Mouse (Mus musculus) embryonic facial prominence, embryonic 14.5 days (tissue): ENCODE measurements around the gene Dennd5b. TPM values are rescaled to one million over a fixed set of nuclear protein-coding genes. Genes with fewer than 3 reads are reported as not detected.
A peak's percentile ranks its signal among the peaks of the same experiment; 100 is the strongest.

Experiments
- ATAC-seq: fragments of 200-750 bp; cut with Nextera tagmentation; 2 replicates; pipeline ENCODE4 v1.8.0; 2017; ENCODE audit warnings: low read depth, moderate number of reproducible peaks, moderate TSS enrichment
- DNase-seq: peaks from one replicate; pipeline ENCODE4 v3.0.0-alpha.2; 2015; ENCODE audit warnings: low spot score
- H3K27ac ChIP-seq: fragments of 300-500 bp; sonication (generic); replicated peaks from 2 replicates; pipeline ENCODE4 v1.5.1; 2014; ENCODE audit warnings: low read depth, mild to moderate bottlenecking, low read length, moderate library complexity
- H3K27me3 ChIP-seq: fragments of 300-500 bp; sonication (generic); replicated peaks from 2 replicates; pipeline ENCODE4 v1.6.1; 2014; ENCODE audit warnings: low read length; ENCODE audit not compliant: control insufficient read depth, insufficient read depth
- H3K36me3 ChIP-seq: fragments of 300-500 bp; sonication (generic); 2 replicates; pipeline ENCODE4 v1.6.1; 2014; ENCODE audit warnings: low read length, mixed read lengths; ENCODE audit not compliant: control insufficient read depth, insufficient read depth
- H3K4me1 ChIP-seq: fragments of 300-500 bp; sonication (generic); 2 replicates; pipeline ENCODE4 v1.6.1; 2014; ENCODE audit warnings: antibody characterized with exemption, low read length; ENCODE audit not compliant: control insufficient read depth, insufficient read depth
- H3K4me2 ChIP-seq: fragments of 300-500 bp; sonication (generic); 2 replicates; pipeline ENCODE4 v1.6.1; 2014; ENCODE audit warnings: low read depth, mild to moderate bottlenecking, low read length, moderate library complexity, mixed read lengths
- H3K4me3 ChIP-seq: fragments of 300-500 bp; sonication (generic); 2 replicates; pipeline ENCODE4 v1.5.1; 2014; ENCODE audit warnings: low read depth, mild to moderate bottlenecking, low read length
- H3K9ac ChIP-seq: fragments of 300-500 bp; sonication (generic); 2 replicates; pipeline ENCODE4 v1.6.1; 2014; ENCODE audit warnings: low read depth, mild to moderate bottlenecking, low read length, moderate library complexity, mixed read lengths
- H3K9me3 ChIP-seq: fragments of 300-500 bp; sonication (generic); 2 replicates; pipeline ENCODE4 v1.6.1; 2016; ENCODE audit warnings: low read length; ENCODE audit not compliant: control insufficient read depth
- WGBS: fragments of 180-500 bp; shearing (Covaris S2); extraction: QIAGEN DNeasy Blood & Tissue Kit; methylation state at CpG from one replicate; pipeline ENCODE4 v1.1.7; 2014; 5-methylcytosine and 5-hydroxymethylcytosine counted together
- polyA plus RNA-seq: library from polyadenylated mRNA; unstranded; fragments of >200 nt; fragmentation: Nextera tagmentation; extraction: Ambion mirVana; gene quantifications from 2 replicates; pipeline ENCODE4 v1.2.1, GENCODE M21; 2014

The Dennd5b gene
- polyA plus RNA-seq, 1 experiment from 2014 or later = 4.8 TPM

DNA sequence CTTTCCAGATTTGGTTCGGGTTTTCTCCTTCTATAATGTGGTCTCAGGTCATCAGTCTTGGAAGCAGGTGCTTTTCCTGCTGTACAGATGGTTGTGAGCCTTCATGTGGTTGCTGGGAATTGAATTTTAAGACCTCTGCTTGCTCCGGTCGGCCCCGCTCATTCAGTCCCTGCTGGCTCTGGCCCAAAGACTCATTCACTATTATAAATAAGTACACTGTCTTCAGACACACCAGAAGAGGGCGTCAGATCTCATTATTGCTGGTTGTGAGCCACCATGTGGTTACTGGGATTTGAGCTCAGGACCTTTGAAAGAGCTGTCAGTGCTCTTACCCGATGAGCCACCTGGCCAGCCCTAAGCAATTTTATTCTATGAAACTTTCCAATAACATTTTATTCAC is 6.1 kb downstream of the Dennd5b start:
- H3K9me3 ChIP-seq = no peaks in the 10 kb centered on the region
- no peaks in the 10 kb centered on the region for H3K36me3 ChIP-seq
- no peak overlapping the region for H3K9ac ChIP-seq
- H3K4me2 ChIP-seq = no peak overlapping the region
- H3K27ac ChIP-seq = no peak overlapping the region
- H3K27me3 ChIP-seq = no peaks in the 10 kb centered on the region
- H3K4me1 ChIP-seq = peaks cover 3% of the 10 kb centered on the region; the same call in 1 of the 2 replicates
- DNase-seq = no peak
- WGBS = 69% methylated on average over 6 of the region's 6 CpGs
- ATAC-seq = no peak
- no peak overlapping the region for H3K4me3 ChIP-seq

DNA sequence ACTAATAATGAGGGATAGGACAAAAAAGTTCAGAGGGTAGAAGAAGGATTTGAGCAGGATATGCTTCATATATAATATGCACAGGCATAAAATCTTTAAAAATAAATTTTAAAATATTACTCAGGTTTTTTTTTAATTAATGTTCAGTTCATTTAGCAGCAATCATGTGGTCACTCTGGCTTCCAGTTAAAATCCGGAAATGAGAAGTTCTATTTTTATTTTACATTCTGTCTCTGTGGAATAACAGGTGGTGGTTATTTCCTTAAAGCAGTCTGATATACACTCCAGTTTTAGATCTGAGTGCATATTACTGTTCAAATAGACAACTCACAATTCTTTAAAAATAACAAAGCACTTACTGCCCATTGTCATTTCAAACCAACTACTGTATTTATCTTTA is 6.9 kb downstream of the Dennd5b start:
- no peak overlapping the region for H3K4me3 ChIP-seq
- no peaks in the 10 kb centered on the region for H3K9me3 ChIP-seq
- H3K27ac ChIP-seq = no peak overlapping the region
- H3K27me3 ChIP-seq = no peaks in the 10 kb centered on the region
- DNase-seq (no peak), ATAC-seq (no peak)
- WGBS = 65% methylated on average over 1 of the region's 1 CpGs
- no peak overlapping the region for H3K9ac ChIP-seq
- H3K36me3 ChIP-seq = no peaks in the 10 kb centered on the region
- H3K4me1 ChIP-seq = peaks cover 3% of the 10 kb centered on the region; the same call in 1 of the 2 replicates
- H3K4me2 ChIP-seq = no peak overlapping the region

GRCm38 (mm10) chr6:149093465-149093864 is 8.0 kb downstream of the Dennd5b start:
- DNase-seq (peak; percentile 40), ATAC-seq (no peak)
- H3K27ac ChIP-seq = no peak overlapping the region

GRCm38 (mm10) chr6:149092406-149092805 is 9.1 kb downstream of the Dennd5b start:
- Histone ChIP-seq H3K9ac (no peak overlapping the region), H3K36me3 (no peaks in the 10 kb centered on the region), H3K9me3 (no peaks in the 10 kb centered on the region), H3K4me1 (peaks cover 3% of the 10 kb centered on the region; the same call in 1 of the 2 replicates), H3K4me2 (no peak overlapping the region), H3K4me3 (no peak overlapping the region), H3K27me3 (no peaks in the 10 kb centered on the region), H3K27ac (no peak overlapping the region)
- 94% methylated on average over 6 of the region's 6 CpGs for WGBS
- ATAC-seq (no peak), DNase-seq (no peak)

More at GRCm38 (mm10) chr6:149093465-149093864, 8.0 kb downstream of the Dennd5b start:
- H3K4me3 ChIP-seq = no peak overlapping the region
- H3K9ac ChIP-seq = no peak overlapping the region
- 20% methylated on average over 5 of the region's 5 CpGs for WGBS
- H3K4me1 ChIP-seq = peaks cover 3% of the 10 kb centered on the region; the same call in 1 of the 2 replicates
- H3K9me3 ChIP-seq = no peaks in the 10 kb centered on the region
- no peak overlapping the region for H3K4me2 ChIP-seq
- H3K36me3 ChIP-seq = no peaks in the 10 kb centered on the region
- no peaks in the 10 kb centered on the region for H3K27me3 ChIP-seq

DNA sequence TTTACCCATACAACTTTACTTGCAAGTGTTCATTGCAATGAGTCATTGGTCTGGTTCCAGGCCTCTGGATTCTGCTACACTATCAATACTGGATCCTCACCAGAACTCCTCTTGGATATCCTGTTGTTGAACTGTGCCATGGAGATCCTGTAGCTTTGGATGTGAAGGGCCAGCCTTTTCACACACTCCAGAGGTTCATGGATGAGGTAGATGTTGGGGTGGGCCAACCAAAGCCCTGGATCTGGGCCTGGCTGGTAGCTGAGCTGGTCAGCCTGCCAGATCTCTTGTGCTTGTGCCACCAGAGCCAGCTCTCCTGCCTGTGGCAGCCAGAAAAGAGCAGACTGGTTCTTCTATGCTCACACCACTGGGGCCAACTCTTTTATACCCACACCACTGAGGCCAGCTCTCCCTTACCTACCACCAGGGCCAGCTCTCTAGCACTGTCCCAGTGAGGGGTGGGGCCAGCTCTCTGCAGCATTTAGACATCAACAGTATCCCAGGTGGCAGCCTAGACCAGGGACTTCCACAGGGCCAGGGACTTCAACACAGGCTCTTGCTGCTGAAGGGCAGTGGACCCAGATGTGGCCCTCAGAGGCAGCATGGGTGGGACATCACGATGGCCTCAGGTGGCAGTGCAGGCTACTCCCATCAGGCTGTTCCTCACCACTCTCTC is 24.2 kb downstream of the Dennd5b start:
- Histone ChIP-seq H3K4me1 (peaks cover 9% of the 10 kb centered on the region; the same call in 1 of the 2 replicates), H3K9ac (no peak overlapping the region), H3K27me3 (no peaks in the 10 kb centered on the region), H3K36me3 (0 out of 2 replicates have a peak, but pooled peaks cover 2% of the 10 kb centered on the region), H3K4me3 (no peak overlapping the region), H3K27ac (no peak overlapping the region), H3K4me2 (no peak overlapping the region), H3K9me3 (no peaks in the 10 kb centered on the region)
- 91% methylated on average over 1 of the region's 1 CpGs for WGBS
- ATAC-seq (0 out of 2 replicates have a peak, but pooled peaks have one; percentile 37), DNase-seq (no peak)

DNA sequence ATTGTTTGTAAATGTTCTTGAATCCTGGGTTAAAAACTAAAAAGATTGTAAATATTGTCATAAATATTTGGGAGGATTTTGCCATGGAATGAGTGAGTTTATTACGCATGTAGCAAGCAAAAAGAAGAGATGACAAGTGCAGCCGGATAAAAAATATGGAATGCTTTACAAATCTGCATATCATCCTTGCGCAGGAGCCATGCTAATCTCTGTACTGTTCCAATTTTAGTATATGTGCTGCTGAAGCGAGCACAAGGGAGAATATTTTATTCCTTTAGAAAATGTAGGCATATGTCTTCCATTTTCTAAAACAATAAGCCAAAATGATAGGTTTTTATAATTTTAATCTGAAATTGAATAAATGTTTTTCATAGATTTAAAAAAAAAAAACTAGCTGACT is 27.6 kb downstream of the Dennd5b start:
- no peaks in the 10 kb centered on the region for H3K27me3 ChIP-seq
- H3K9me3 ChIP-seq = no peaks in the 10 kb centered on the region
- H3K4me3 ChIP-seq = no peak overlapping the region
- H3K4me2 ChIP-seq = no peak overlapping the region
- peaks cover 9% of the 10 kb centered on the region; the same call in 1 of the 2 replicates for H3K4me1 ChIP-seq
- no peak overlapping the region for H3K9ac ChIP-seq
- no peak for ATAC-seq
- WGBS = 87% methylated on average over 4 of the region's 4 CpGs
- no peak for DNase-seq
- H3K27ac ChIP-seq = no peak overlapping the region
- 0 out of 2 replicates have a peak, but pooled peaks cover 2% of the 10 kb centered on the region for H3K36me3 ChIP-seq

DNA sequence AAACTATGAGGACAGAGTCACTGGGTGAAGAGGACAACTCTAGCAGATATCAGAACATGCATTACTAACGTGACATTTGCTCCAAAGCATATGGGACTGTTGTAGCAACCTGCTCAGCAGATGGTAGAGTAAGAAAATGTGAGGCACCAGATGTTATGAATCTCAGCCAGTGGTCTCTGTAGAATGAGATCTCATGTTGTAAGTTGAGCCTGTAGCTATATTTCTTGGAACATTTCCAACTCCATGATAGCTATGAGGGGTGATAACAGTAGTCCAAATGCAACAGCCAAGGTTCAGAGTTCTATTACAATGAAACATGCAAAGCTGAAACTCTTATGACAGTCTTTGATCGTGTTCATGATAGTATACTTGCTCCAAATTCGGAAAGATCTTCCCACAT is 28.6 kb downstream of the Dennd5b start:
- ATAC-seq (no peak), DNase-seq (peak; percentile 62)
- no peak overlapping the region for H3K27ac ChIP-seq
- no peak overlapping the region for H3K4me3 ChIP-seq
- 58% methylated on average over 3 of the region's 3 CpGs for WGBS
- H3K4me1 ChIP-seq = peaks cover 9% of the 10 kb centered on the region; the same call in 1 of the 2 replicates
- H3K4me2 ChIP-seq = no peak overlapping the region
- H3K9ac ChIP-seq = no peak overlapping the region
- no peaks in the 10 kb centered on the region for H3K27me3 ChIP-seq
- no peaks in the 10 kb centered on the region for H3K9me3 ChIP-seq
- 0 out of 2 replicates have a peak, but pooled peaks cover 2% of the 10 kb centered on the region for H3K36me3 ChIP-seq

GRCm38 (mm10) chr6:149070592-149071124 is 30.8 kb downstream of the Dennd5b start:
- ATAC-seq (no peak), DNase-seq (no peak)
- Histone ChIP-seq H3K27me3 (no peaks in the 10 kb centered on the region), H3K9ac (no peak overlapping the region), H3K4me3 (no peak overlapping the region), H3K9me3 (no peaks in the 10 kb centered on the region), H3K4me2 (no peak overlapping the region), H3K36me3 (0 out of 2 replicates have a peak, but pooled peaks cover 2% of the 10 kb centered on the region), H3K27ac (no peak overlapping the region), H3K4me1 (peaks cover 9% of the 10 kb centered on the region; the same call in 1 of the 2 replicates)
- WGBS = 92% methylated on average over 4 of the region's 4 CpGs
